Mouse (Mus musculus) frontal cortex, postnatal 25 days (tissue): ENCODE results near the gene Tmprss11c.
"Not testable (repeated sequence)": the region's sequence is repeated elsewhere in the genome, so short reads cannot be mapped to it uniquely, and the experiment has no call there.

ENCODE experiments used
- DNase-seq, 2 experiments: peaks; one replicate each; pipeline ENCODE4 v3.0.0; 2022; ENCODE audit warnings: low spot score in 2 of 2

Gene Tmprss11c

DNA sequence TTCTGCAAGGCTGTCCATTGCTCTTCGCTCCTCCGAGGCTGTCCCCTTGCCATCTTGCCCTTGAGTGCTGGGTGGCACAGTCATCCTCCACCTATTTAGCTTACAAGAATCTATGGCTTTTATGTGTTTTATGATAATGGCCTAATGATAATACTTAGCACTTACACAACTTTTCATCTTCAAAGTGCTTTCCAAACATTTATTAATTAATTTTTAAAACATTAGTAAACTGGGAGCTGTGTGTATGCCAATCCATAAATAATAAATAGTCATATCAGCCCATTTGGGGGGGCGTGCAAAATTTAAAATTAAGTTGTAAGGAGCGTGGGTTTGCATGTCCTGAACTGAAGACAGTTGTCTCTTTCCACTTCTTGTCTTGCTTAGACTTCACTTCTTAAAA, at the start of gene Tmprss11c:
Gene Tmprss11c (minus strand): TSS at position 101 of the 400 bp plus-strand sequence.
- no peak for DNase-seq

DNA sequence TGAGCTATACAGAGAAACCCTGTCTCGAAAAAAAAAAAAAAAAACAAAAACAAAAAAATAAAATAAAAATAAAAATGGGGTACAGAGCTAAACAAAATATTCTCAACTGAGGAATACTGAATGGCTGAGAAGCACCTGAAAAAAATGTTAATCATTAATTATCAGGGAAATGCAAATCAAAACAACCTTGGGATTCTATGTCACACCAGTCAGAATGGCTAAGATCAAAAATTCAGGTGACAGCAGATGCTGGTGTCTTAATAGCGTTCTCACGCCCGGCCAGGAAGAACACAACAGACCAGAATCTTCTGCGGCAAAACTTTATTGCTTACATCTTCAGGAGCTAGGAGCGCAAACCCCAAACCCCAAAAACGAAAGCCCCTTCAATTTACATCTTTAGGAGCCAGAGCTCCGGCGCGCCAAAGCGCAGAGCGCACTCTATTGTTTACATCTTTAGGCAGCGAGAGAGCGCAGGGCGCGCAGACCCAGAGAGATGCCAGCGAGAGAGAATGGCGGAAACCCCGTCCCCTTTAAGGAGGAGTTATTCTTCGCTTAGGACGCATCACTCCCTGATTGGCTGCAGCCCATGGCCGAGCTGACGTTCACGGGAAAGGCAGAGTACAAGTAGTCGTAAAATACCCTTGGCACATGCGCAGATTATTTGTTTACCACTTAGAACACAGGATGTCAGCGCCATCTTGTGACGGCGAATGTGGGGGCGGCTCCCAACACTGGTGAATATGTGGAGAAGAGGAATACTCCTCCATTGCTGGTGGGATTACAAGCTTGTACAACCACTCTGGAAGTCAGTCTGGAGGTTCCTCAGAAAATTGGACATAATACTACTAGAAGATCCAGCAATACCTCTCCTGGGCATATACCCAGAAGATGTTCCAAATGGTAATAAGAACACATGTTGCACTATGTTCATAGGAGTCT, 29.2 kb upstream of the Tmprss11c start:
- not testable (repeated sequence) for DNase-seq

DNA sequence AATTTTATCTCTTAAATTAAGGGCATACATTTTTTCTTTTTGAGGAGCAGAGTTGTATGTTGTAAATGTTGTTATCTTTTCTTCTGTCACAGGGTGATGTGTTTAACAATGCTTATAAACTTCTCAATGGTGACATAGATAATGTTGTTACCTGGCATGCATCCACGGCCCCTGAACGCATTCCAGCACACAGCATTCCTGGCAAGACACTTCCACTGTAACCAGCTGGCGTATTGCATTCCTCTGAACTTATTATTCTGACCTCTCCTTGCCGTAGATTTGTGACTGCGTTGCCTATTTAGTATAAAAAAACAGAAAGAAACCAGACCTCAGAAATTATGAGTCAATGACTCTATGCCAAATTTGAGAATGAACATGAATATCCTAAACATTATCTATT, 17.0 kb upstream of the Tmprss11c start:
- DNase-seq: no peak

DNA sequence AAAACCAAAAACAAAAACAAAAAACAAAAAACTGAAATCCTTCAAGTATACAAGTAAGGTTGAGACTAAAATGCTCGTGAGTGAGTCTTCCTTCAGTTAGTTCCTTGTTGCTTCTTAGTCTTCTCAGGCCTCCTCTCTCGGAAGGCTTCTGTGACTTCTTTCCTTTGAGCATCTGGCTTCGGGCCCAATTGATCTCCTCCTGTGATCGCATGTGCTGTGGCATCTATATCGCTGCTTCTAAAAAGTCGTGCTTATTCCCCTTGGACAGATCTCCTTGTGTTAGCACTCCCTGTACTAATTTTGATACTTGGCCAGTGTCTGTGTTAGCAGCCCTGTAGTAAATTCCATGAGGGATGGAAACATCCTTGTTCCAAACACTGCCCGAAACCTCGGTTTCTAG, 14.8 kb upstream of the Tmprss11c start:
- no peak for DNase-seq

DNA sequence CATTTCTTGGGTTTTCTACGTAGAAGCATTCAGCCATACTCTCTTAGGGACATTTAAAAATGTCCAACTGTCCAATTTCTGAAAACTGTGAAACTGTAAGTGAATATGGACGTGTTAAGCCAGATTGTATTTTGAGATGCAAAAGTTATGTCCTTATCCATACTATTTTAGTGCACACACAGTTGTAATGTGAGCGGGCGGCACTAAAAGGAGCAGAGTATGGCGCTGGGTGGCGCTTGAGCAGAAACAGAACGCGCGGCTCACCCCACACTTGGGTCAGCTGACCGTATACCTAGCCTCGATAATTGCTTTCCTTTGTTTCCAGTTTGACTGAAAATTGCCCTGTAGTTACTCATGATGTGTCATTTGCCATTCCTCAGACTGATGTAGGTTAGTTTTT, 42.5 kb downstream of the Tmprss11c start:
- no peak for DNase-seq

DNA sequence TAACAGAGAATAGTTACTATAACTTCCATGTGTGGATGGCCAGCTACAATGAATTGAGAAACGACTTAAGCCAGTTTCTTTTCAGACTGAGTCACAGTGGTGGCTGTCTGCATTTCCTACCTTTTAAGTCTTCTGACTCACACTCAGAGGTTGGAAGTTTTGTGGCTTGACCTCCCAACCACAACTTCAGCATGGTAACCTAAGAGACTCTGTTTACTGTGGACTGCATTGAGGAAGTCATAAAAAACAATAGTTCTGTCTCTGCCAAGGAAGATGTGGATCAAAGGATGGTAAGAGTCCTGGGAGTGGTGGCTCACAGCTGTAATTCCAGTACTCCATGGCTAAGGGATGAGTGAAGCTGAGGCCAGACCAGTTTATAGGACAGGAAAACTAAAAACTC, 44.2 kb downstream of the Tmprss11c start:
- DNase-seq: no peak

DNA sequence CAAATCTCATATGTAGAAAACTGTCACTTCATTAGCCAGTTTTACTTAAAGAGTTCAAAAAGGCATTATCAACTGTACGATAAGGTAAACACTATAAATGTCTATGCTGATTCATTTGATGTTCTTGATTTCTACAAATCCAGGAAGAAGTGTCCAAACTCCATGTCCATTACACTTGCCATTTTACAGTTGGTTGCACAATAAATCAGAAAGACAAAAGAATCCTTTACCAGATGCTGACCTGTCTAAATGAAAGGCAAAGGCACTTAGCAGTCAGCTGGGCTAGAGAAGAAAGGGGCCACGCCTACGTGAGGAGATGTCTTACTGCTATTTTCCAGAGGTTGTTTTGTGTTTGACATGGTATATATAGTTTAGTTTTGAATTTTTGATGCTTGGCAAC, 44.8 kb downstream of the Tmprss11c start:
- no peak for DNase-seq

DNA sequence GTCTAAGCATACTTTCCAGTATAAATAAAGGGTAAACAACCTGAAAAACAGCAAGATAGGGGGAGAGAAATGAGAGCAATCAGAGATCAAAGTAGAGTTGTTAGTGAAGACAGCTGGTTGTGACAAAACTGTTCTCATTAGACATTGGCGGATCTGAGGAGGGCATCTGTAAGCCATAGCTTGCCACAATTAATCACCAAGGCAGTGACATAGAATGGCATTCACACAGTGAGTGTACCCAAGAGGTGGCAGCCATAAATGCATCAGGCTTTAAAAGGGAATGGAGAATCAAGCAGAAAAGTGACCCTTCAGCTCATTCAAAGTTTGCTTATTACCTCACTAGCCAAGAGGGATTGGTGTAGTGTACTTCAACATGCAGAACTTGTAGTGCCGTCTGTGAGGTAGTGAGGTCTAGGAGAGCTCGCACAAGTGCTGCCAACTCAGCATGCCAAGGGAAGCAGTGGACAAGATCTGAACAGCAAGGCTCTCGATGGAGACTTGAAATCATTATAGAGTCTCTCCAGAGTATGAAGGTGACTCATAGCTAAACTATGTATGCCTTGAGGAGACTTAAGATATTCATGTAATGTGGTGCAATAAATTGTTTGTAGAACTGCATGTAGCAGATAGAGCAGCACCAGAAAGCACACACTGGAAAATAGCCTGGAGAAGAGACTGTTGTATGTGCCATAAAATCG, 61.8 kb downstream of the Tmprss11c start:
- no peak for DNase-seq

DNA sequence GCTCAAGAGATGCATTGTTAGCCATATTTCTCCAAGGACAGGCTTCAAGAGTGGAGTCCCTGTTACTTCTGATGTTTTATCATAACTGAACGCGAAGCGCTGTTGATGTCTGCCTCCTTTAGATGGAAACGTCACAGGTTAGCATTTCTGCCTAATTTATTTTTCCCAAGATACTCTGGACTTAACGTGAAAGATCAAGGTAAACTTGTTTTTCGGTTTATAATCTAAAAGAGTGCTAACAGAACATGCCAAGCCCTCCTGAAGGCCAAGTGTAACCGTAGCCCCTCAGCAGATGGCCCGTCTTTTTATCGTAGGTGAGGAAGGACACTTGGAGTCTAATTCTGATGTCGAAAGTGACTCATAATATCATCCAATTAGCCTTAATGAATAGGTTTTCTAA, 91.3 kb downstream of the Tmprss11c start, which contains the start of gene Gnrhr:
Gene Gnrhr (minus strand): TSS at position 101 of the 400 bp plus-strand sequence.
- no peak for DNase-seq

DNA sequence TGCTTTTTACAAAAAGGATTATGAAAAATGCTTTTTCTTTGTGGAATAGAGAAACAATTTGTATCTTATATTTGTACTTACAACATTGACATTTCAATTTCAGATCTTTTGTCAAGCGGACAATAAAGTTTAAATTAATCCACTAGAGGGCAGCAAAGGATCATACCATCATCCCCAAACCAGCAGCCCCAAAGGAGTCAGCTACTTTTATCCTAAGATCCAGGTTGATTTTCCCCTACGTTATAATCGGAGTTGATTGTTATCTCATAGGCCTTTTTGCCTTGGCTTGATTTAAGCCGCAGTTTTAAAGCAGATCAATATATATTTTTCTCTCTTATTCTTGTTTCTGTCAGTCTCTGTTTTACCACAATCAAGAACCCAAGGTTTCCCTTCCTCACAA, 97.8 kb downstream of the Tmprss11c start:
- no peak for DNase-seq

DNA sequence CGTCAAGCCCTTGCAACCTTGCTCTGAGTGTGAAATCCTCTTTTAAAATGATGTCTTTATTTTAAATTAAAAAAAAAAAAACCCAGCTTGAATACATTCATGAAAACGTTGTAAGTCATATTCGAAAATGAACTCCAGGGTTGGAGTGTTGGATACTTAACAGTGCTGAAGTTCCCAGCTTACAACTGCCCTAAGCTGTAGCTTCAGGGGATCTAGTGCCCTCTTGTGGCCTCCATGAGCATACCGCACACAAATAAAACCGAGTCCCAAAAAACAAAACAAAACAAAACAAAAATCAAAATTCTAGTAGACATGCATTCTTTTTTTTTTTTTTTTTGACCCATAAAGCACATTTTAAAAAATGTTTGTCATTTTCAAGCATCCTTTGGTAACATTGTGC, 98.3 kb downstream of the Tmprss11c start:
- no peak for DNase-seq

DNA sequence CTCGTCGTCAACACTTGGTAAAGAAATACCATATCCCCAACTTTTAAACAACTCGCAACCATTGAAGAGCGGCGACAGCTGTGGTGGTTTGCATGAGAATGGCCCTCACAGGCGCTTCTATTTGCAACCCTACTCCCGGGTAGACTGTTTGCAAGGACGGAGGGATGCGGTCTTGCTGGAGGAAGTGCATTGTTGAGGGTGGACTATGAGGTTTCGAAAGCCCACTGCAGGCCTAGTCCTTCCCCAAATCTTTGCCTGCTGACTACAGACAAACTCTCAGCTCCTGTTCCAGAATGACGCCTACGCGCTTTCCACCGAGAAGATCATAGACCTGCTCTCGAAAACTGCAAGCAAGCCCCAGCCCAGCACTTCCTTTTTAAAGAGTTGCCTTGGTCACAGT, 98.8 kb downstream of the Tmprss11c start:
- no peak for DNase-seq

DNA sequence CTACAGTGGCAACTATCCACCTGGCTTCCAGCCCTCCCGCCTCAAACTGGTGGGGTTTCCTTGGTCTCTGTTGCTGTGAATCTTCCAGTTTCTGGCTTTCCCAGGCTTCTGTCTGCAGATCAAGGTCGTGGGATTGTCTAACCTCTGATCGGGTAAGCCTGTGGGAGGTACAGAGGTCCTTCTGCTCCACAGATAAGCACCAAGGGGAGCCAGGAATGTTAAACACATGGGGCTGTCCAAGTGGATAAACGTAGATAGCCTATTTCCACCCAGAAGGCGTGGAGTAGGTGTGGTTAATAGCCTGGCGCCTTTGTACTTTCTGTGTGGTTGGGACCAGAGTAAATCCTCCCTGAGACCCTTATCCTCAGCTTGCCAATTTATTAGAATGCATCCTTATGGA, 101.7 kb downstream of the Tmprss11c start:
- no peak for DNase-seq
